Comparison of ENCODE assay signal across 17 mouse cellular contexts in genomic region chr3:115145722-115146121, GRCm38 (mm10).
"Had no signal": no experiment of that assay in that cellular context is flagged by ENCODE, and none has a peak within 500 bp of the region (broad histone marks: within the 10 kb centered on the region; RNA-seq: fewer than 3 reads in every experiment).

No protein-coding gene starts in this region.

- H3K36me3 ChIP-seq: liver, embryonic 12.5 days; lung, embryonic 15.5 days; stomach, embryonic 15.5 days had no signal

- H3K4me1 ChIP-seq: liver, embryonic 12.5 days; lung, embryonic 15.5 days; megakaryocyte, embryonic 14.5 days; stomach, embryonic 15.5 days had no signal

- H3K27me3 ChIP-seq: liver, embryonic 12.5 days; lung, embryonic 15.5 days; megakaryocyte, embryonic 14.5 days; stomach, embryonic 15.5 days had no signal

- H3K9me3 ChIP-seq: liver, embryonic 12.5 days; lung, embryonic 15.5 days; megakaryocyte, embryonic 14.5 days; stomach, embryonic 15.5 days had no signal

- DNase-seq: lung, adult 2 months; lung, postnatal 14 days; lung, postnatal 36 days; midbrain, embryonic 14.5 days; right cerebral cortex, postnatal 14 days; thymus, adult 2 months; thymus, postnatal 25 days; thymus, postnatal 4 days had no signal

- H3K9ac ChIP-seq: liver, embryonic 12.5 days; liver, embryonic 14.5 days; lung, embryonic 15.5 days; stomach, embryonic 15.5 days had no signal

- H3K27ac ChIP-seq: liver, embryonic 12.5 days; liver, embryonic 14.5 days; lung, embryonic 15.5 days; macrophage; stomach, embryonic 15.5 days; stomach, postnatal 0 days had no signal

- H3K4me3 ChIP-seq: liver, embryonic 12.5 days; lung, embryonic 15.5 days; megakaryocyte, embryonic 14.5 days; stomach, embryonic 15.5 days had no signal

- H3K4me2 ChIP-seq: liver, embryonic 12.5 days; lung, embryonic 15.5 days; midbrain, embryonic 11.5 days; stomach, embryonic 15.5 days had no signal

- ATAC-seq: liver, embryonic 12.5 days; lung, postnatal 0 days had no signal
